Mouse (Mus musculus) 3T3-L1 (cell line): Measurements from ENCODE around the gene Gab2.

Source experiments
- DNase-seq: peaks from one replicate; pipeline ENCODE4 v3.0.0-alpha.2; 2015; ENCODE audit warnings: low read depth, low spot score

The Gab2 gene

DNA sequence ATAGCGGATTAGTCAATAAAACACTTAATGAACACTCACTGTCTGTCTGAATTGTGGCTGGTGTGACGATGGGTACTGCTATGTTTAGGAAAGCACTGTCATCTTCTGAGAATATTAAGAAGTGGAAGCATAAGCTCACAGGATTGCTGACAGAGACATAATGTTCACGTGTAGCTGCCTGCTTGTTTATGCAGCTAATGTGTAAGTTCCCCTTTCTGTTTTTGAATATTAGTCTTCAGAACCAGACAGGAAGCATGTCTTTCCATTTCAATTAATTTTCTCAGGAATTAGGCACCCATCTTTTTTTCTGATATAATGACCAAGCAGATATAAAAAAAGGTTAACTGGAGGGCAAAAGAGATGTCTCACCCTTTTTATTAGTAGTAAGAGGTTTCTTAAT, 55.1 kb downstream of the Gab2 start:
- DNase-seq: no peak

DNA sequence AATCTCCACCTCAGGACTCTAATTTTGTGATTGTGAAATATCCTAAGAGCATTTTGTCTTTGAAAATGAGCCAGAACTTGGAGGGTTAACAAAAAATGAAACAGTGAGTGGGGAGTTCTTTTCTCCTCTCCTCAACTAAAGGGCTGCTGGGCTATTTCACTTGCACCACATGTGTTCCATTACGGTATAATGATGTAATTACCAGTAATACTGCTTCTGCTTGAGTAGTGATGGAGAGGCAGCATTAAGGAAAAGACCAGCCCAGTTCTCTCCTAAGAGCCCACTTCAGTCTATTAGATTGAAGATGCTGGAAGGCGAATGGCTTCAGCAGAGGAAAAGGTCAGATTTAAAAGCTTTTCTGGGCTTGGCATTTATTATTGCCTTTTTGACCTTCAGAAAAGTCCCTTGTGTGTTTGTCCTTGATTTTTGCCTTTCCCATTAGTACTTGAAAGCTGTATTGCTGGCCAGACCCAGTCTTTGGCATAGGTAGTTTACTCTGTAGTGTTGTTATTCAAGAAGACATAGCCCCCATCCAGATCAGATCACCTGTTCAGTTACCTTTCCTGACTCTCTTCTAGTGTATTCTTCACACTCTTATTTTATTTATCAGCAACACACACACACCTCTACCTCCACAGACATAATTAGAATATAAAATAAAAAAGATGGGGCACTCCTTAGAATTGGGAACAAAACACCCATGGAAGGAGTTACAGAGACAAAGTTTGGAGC, 69.9 kb downstream of the Gab2 start:
- peak; percentile 8 for DNase-seq

DNA sequence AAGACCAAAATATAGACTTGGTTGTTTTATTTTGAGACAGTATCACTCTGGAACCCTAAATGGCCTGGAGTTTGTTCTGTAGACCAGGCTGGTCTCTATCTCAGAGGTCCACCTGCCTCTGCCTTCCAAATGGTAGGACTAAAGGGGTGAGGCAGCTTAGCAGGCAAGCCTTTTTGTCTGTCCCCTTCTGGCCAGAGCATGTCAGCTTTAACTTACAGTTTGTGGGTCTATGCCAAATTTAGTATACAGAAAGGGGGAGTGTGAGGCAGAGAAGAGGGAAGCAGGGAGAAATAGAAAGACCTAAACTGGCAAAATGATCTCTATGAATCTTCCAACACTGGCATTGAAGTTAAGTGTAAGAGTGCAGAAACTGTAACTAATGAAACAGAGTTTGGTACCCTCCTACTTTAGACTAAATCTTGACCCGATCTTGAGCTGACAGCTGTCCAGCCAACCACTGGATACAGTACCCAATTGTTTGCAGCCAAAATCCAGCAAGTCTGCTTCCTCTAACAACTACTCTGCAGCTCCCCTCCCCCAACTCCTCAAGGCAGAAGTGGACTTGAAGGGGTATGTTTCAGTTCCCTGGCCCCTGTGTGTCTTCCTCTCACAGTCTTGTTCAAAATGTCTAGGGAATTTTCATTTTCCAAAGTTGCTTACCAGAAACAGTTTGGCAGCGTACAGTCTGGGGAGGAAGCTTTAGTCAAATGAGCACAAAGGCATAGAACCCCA, 73.5 kb downstream of the Gab2 start:
- DNase-seq: no peak

DNA sequence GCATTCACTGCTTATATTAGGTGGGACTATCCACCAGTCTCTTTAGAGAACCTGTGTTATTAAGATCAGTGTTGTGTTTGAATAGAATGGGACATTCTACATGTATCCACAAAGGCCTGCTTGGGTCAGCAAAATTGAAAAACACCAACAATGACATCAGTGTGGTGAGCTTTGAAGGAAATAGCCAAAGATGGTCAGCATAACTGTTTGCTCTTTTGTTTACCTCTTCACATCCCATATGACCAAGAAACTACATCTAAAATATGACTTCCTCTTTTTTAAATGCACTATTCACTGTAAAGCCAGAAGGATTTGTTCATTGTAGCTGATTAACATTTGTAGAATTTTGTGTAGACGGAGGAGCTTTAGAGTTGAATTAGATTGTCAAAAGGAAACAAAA, 82.9 kb downstream of the Gab2 start:
- DNase-seq: no peak

DNA sequence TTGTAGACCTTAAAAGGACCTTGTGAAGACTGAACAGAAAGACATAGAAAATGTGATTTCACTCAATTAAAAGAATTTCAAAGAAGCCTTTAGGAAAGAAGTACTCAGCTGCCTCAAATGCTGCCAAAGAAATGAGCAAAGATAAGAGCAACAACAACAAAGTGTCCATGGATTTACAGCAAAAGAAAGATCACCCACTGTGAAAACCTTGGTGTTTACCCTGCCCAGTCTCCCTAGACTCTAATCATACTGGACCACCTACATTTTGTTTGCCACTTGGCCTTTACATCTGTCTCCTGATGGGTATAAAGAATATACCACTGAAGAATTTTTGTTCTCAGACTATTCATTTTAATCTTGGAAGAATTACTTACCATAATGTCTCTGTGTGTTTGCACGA, 89.7 kb downstream of the Gab2 start:
- DNase-seq: no peak

DNA sequence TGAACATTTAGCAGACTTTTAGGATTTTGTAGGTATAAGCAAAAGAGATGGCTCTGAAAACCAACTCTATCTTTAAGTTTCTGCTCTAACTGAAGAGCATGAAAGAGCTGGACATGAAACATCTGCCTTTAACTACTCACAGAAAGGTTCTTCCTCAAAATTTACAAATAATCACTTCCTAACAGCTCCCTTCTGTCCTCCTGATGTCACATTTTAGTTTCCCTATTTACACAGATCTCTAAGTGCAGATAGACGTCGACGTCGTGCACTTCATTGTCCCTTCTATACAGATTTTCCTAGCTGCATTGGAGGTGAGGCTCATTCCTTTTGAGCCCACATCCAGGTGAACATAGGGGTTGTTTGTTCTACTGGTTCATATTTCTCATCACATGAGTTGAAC, 90.3 kb downstream of the Gab2 start:
- no peak for DNase-seq

DNA sequence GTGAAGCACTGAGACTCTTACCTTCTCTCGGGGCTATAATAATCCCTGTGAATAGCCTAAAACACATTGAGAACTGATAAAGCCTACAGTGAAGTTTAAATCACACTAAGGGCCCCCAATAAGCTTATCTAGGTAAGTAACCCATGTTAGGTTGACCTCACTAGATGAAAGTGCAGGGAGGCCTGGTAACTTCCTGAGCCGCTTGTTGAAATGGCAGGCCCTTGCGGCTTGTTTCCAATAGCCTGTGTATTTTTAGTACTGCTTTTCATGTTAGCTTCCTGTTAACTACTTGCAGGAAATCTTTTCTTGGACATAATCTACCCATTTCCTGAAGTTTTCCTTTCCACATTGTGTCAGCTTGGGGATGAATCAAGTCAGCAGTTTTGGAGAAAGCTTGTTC, 90.7 kb downstream of the Gab2 start:
- no peak for DNase-seq

DNA sequence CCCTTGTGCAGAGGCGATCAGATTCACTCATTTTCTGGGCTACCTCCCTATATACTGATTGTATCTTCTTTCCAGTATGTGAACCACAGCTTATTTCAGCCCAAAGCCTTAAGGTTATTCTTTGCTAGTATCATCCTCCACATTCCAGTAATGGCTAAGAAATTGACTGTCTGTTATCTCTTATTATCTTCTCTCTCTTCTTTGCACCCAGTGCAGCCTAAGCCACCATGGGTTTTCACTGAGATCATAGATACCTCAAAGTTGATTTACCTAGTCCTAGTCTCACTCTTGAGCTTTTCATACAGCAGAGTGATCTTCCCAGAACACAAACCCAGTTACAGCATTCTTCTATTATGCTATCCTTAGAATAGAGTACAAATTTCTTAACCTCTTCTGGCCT, 100.5 kb downstream of the Gab2 start:
- no peak for DNase-seq

DNA sequence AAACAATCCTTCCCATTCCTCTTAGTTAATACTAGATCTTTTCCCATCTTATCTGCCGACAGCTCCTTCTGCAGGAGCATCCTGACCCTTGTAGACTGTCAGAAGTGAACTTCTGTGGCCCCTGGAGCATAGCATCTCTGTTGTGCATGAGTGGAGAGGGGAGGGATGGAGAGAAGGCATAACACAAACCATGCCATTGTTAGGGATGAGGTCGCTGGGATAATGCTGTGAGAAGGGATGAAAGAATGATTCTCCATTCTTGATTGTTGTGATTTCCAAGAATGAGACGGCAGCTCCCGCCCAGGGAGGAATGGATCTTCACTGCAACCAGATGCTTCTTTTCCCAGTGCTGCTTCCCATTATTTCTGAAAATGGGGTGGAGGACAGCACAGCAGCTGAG, 102.0 kb downstream of the Gab2 start:
- DNase-seq: no peak

DNA sequence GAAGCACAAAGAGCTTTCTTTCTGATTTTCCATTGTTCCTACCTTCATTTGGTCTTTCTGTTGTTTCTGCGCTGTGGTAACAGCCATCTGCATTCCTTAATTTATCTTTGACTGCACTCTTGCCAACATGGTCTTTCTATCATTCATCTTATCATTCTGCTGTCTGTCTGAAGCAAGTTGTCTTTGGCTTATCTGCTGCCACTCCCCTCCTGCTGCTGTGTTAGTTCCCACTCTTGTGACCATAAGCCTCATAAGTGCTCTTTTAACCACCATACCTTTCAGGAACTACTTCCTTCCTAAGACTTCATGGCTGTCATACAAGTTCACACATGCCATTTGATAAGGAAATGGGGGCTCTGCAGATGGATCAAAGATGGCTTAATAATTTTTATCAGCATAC, 102.6 kb downstream of the Gab2 start:
- no peak for DNase-seq

DNA sequence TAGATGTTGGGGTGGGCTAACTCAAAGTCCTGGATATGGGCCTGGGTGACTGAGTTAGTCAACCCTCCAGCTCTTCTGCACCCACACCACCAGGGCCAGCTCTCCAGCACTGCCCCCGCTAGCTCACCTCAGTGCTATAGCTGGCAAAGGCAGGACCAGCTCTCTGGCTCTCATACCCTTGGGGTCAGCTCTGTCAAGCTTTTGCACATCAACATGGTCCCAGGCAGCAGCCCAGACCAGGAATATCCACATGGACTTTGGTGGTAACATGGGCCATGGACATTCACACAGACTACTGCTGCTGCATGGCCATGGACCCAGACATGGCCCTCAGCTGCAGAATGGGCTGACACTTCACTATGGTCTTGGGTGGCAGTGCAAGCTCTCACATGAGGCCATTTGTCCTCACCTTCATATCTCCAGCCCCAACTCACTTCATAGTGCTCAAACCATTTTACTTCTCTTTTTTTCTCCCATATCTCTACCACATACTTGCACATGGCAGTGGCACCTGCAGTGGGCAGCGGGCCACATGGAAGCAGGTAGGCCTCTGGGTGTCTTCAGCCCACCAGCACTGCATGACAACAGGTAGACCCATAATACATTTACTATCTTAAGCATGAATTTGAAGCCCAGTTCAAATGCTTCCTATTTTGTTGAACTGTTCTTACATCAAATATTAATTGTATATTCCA, 106.1 kb downstream of the Gab2 start:
- DNase-seq: no peak

DNA sequence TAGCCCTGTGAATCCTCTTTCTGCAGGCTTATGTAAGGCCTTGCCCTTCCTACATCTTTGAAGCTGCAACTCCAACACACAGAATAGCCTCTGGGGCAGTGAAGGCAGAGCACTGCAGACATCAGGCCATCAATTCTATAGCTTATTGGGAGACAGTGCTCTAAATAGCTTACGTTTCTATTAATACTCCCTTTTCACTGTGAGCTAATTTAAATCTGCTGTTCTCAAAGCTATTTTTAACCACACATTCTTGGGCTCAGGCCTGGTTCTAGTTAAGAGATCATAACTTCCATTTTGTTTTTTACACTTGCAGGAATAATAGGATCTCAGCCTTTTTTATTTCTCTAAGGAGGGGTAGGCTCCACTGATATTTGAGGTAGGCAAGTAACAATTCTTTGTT, 107.7 kb downstream of the Gab2 start:
- DNase-seq: no peak

DNA sequence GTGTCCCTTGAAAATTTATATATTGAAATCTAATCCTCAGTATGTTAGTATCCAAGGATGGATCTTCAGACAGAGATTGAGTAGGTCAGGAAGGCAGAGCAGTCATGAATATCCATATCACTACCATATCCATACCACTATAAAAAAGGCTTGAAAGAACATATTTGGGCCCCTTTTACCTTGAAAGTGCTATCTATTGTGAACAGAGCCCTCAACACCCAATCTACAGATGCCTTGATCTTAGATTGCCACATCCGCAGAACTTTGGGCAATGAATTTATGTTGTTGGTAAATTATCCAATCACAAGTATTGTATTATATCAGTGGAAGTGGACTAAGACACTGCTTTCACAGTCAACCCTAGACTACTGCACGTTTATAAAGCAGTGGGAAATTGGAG, 122.5 kb downstream of the Gab2 start:
- no peak for DNase-seq

DNA sequence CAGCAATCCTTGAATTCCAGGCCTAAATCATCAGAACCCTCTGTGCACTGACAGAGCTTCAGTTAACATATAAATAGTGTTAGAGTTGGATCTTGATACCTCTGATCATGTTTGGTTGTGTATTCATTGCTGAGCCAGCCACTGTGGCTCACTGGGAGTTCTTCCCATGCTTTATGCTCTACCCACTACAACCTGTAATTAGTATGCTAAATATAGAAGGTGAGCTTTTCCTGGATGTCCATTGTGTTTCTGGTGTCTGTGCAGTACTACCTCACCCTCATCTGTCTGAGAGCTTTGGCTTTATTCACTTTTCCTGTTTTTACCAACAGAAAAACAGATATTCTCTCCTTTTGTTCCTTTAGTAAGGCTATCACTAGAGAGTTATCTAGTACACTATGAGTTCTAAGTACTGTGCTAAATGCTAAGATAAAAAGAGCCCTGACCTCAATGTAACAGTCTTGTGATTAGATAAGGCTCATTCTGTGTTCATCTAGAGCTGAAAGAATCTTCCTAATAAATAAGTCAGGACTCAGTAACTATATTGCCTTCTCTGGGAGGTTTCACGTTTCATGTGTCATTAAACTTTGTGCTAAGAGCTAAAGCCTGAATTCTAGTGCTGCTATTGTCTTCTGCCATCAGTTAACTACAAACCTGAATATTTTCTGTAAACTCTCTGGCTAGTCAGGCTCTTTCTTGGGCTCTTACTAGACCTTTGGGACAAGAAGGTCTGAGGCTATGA, 127.6 kb downstream of the Gab2 start:
- DNase-seq: no peak

DNA sequence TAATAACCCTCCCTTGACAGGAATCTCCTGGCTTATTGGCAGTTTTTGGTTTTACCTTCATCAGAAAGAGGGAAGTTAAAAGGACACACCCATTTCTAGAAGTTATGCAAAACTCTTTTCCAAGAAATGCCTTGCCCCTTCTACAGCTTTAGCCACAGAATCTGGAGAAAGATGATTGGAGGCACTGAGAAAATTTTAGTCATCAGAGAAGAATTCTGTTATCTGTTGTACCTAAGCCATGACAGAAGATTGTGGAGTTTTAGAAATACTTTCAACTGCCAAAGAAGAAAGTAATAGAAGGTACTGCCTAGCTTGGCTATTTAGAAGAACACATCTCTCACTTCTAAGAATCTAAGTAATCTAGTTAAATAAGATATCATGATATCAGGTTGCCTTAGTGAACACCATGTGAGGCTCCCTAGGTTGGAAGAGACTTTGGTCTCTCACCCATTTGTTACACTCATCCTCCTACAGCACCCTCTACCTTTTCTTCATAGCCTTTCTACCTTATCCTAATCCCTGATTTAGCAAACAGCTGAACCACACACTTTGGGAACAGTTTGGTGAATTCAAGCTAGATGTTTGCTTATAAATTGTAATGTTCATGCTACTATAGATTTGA, 128.8 kb downstream of the Gab2 start:
- peak; percentile 4 for DNase-seq

DNA sequence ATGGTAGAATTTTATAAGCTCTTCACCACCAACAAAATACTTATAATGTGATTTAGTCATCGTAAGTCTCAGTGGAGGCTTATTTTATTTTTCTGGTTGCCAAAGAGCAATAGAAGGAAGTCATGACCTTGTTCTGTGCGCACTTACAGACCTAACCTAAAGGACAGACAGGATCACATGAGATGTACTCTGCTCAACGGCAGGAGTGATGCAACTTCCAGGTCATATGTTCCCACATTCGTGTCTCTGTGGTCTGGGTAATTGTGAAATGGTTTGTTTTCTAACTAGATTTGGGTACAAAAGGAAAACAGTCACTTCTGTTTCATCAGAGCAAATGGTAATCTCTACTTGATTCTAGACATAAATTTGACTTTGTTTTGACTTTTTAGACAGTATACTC, 129.7 kb downstream of the Gab2 start:
- peak; percentile 29 for DNase-seq

DNA sequence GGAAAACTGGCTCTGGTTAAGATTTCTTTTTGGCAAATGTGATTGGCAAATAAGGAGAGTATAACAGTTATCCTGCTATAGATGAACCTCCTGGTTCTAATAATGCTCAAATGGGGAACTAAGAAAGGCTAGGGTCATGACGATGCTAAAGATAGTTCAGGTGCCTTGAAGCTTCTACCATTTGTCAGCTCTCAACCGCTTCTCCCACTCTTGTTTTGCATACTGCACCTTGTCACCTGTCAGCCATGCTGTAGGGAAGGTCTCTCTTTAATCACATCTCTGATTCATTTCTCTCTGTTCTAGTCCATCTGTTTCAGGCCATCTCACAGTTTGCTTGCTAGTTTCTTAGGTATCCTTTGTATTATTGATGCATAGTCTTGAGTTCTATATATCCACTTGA, 142.4 kb downstream of the Gab2 start:
- no peak for DNase-seq

DNA sequence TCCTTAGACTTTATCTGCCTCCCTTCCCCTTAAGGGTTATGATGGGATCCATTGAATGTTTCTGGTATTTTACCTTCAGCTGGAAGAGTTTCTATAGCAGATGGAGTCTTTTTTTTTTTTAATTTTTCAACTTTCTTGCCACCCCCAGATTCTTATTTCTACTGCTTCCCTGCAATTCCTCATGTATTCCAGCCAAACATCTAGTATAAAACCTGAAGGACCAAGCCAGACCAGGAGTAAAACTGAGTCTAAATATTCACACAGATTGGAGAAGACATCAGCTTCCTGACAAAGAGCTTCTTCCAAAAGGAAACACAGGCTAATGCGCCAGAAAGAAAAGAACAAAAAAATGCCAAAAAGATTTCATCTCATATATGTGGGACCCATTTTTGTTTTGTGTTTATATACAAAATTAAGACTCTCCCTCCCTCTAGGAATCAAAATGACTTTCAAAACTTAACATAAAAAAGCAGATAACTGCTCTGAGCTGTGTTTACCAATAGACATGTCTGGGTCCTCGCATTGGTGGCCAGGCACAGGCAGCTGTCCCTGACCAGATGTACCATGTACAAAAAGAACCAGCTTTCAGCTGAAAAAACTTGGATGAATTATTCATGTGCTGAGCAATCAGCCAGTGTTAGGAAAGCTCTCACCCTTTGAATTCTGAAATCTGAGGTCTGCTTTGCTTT, 164.0 kb downstream of the Gab2 start:
- DNase-seq: no peak

DNA sequence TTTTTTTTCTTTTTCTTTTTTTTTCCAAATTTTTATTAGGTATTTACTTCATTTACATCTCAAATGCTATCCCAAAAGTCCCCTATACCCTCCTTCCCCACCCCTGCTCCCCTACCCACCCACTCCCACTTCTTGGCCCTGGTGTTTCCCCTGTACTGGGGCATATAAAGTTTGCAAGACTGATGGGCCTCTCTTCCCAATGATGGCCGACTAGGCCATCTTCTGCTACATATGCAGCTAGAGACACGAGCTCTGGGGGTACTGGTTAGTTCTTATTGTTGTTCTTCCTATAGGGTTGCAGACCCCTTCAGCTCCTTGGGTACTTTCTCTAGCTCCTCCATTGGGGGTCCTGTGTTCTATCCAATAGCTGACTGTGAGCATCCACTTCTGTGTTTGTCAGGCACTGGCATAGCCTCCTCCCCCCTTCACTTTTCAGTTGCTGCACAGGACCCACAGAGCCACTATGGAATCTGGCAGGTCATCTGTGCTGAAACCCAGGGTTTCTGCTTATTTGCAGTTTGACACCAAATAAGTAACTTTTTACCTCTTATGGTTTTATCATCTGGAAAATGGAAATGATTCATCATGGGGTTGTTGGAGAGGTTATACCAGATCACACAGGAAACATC, 164.7 kb downstream of the Gab2 start:
- DNase-seq: peak; percentile 48

DNA sequence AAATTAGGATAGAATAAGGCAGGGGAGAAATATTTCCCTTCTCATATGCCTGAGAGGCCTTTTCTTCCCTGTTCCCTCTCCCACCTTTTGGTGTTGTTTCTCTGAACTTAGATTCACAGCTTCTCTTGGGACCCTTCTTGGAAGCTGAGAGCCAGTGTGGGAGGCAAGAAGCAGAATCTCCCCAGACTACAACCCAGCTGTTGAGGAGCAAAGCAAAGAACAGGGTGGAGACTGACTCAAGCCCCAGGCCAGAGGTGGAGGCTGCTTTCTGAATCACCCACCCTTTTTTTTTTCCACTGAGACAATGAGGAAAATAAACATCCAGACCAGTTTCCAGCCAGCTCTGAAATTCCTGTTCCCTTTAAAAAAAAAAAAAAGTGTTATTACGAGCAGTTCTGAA, 166.3 kb downstream of the Gab2 start:
- DNase-seq: peak; percentile 55

DNA sequence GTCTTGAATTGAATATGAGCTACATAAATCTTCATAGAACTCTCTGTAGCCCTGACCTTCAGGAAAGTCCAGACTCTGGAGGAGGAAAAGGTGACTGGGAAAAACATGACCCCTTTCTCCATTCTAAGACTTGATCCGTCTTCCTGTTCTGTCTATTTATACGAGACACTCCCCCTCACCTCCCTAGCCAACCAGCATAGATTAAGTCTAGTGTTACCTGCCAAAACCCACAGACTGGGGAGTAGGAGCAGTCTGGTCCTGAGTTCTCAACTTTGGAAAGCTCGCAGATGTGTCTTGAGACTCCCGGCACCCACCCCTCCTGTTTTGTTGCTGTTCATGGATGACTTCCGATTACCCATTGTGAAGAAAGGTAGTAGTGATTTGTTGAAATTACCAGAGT, 166.8 kb downstream of the Gab2 start:
- DNase-seq: peak; percentile 5
